Mouse (Mus musculus): ENCODE data around the gene Cgnl1. TPM values are rescaled to one million over a fixed set of nuclear protein-coding genes. Genes with fewer than 3 reads are reported as not detected.
"Not testable (repeated sequence)": the region's sequence is repeated elsewhere in the genome, so short reads cannot be mapped to it uniquely, and the experiment has no call there.

The Cgnl1 gene
- total RNA-seq, 4 experiments from 2014 or later = 9.1 to 12.3 (median 9.9) TPM

DNA sequence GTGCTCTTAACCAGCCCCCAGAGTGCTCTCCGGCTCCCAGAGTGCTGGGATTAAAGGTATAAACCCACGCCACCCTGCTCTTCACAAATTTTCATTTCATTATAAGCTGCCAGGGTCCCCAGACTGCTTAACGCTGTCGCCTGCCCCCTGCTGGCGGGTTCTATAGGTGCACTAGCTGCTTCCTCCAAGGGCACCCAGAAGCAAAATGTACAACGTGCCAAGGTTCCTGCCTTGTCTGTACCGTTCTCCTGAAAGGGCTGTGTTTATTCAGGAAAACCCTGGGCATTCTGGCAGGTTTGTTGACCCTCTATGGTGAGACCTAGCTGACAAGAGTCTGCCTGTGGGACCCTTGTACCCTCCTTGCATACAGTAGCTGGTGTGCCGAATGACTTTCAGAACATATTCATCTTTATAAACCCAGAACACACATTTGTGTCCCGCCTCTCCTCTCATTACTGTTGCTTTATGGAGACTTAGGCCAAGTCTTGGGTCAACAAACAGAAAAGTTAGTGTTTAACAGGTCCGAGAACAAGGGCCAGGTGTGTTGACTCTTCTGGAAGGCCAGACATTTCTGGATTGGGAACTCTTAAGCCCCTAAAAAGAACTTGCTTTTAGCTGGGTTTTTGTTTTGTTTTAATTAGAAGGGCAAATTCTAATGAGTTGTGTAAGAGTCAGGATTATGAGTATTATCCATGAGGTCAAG, 146.5 kb downstream of the Cgnl1 start:
- peak in 1 of 2 experiments; percentile 30 for DNase-seq (ENCODE audit: low spot score in 2 of 2)

DNA sequence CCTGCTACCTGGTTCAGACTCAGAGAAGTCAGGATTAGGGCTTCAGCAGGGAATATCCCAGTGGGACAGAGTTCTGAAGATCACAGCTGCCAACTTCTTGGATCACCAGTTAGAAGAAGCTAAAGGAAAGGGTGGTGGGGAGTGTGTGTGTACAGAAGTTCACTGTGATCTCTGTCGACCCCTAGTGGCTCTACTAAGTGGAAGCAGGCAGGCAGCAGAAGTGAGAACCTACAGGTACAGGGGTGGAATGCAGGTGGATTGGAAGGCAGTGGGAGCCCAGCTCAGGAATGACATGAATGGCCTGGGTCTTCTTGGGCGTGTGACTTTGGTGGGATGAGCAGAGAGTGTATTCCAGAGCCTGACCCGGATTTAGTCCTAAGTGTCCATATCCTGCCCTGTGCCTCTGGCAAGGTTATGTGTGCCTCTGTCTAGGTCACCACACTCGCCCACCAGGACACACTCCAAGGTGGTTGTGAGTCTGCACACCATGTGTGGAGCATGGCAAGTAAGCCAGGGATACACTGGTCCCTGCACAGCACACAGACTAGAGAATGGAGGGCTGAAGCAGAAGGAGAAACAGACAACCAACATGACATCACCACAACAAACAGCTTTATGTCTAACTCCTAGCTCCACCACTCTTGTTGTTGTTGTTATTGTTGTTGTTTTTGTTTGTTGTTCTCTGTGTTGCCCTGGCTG, 147.4 kb downstream of the Cgnl1 start:
- no peak for DNase-seq (ENCODE audit: low spot score in 2 of 2)

DNA sequence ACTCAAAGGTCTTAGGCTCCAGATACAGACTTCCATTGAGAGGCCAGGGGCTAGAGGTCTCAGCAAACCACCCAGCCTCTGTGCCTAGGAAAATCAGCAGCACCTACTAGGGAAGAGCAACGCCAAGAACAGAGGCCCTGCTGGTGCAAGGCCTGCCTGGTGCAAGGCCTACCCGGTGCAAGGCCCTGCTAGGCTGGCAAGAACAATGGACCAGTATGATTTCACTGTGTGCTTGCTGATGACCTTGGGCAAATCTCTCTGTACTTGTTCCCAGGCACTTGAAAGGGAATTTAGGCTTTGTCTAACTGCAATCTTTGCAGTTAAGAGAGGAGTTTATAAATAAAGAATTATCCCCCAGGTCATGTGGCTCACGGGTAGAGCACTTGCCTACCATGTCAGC, 148.8 kb downstream of the Cgnl1 start:
- DNase-seq (ENCODE audit: low spot score in 2 of 2) = no peak

DNA sequence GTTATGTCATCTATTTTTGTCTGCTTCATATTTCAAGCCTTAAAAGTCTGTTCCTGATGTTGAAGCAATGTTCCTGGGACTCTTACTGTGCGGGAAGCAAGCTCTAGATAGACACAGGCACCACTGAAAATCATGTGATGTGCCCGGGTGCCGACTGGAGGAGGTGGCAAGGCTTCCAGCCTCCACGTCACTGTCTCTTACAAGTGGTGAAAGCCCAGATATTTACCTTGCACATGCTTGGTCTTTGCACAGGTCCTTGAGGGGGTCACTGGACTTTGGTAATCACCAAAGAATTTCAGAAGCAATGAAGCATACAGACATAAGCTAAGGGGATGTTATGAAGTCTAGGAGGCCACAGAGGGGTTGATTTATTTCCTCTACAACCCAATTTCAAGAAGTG, 149.4 kb downstream of the Cgnl1 start:
- DNase-seq (ENCODE audit: low spot score in 2 of 2) = no peak

DNA sequence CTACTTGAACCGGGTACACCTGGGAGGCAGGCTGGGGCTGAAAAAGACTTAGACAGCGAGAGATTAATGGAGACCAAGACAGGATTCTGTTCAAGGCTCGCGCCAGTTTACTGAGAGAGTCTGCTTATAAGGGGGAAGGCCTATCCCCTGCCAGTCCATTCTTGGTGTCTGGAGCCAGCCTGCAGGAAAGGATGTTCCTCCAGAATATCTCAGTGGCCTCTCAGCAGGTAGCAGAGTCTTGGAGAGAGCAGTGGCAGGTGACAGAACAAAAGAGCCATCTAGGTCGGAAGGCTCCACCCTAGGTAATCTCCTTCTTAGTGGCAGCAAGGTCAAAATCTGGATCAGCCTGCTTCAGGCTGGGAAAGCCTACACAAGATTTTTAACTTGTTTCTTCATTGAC, 151.3 kb downstream of the Cgnl1 start:
- DNase-seq (ENCODE audit: low spot score in 2 of 2) = not testable (repeated sequence)

DNA sequence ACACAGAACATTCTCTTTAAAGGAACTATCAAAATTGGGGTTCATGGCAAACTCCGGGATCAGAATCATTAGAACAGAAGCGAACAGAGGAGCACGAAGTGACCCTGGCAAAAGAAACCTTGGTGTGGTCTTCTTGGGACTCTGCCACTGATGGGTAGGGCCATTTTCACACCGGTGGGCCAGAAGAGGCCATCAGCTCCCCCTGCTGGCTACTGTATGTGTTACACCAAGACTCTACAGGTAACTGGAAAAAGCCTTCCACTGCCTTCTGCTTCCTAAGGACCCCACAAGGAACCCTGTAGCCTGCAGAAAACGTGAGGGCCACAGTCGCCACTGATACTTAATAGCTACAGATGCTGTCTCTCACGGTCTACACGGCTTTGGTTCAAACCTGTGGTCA, 154.0 kb downstream of the Cgnl1 start:
- DNase-seq (ENCODE audit: low spot score in 2 of 2) = no peak

DNA sequence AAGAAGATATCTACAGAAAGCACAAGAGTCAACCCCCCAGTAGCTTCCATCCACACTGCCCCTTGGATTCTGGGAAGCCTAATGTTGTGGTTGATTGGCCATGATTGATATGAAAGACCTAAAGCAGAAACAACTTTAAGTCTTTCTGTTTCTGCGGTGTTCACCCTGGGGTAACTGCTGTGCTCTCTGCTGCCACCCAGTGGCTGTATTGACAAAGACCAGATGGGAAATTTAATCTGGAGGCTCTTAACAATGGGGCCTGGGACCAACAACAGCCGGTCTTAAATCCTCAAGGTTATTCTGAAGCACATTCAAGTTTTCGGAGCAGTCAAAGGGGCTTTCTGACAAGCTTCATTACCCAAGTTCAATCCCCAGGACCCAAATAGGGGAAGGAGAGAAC, 155.2 kb downstream of the Cgnl1 start:
- DNase-seq (ENCODE audit: low spot score in 2 of 2) = peak; percentile 16 to 51

DNA sequence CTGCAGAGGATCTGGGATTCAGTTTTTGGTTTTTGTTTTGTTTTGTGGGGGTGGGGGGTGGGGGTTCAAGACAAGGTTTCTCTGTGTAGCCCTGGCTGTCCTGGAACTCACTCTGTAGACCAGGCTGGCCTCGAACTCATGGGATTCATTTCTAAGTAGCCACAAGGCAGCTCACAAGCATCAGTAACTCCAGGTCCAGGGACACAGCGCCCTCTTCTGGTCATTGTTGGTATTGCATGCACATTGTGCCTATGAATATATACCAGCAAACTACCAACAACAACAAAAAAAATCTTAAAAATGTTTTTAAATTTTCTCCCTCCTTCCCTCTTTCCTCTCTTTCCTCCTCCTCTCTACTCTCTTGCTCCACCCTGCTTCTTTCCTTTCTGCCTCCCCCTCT, 156.8 kb downstream of the Cgnl1 start:
- DNase-seq (ENCODE audit: low spot score in 2 of 2) = no peak

DNA sequence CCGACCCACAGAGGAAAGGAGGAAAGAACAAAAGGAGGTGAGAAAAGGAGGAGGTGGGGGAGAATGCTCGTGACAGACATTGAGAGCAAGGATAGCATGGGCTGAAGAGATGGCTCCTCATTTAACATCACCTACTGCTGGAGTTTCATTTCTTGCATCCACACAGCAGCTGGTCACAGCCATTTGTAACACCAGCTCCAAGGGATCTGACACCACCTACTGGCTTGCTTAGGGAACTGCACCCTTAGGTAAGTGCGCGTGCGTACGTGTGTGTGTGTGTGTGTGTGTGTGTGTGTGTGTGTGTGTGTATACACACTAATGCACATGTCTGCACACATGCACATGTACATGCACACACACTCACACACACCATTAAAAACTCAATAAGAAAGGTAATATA, 158.4 kb downstream of the Cgnl1 start:
- DNase-seq (ENCODE audit: low spot score in 2 of 2) = no peak

DNA sequence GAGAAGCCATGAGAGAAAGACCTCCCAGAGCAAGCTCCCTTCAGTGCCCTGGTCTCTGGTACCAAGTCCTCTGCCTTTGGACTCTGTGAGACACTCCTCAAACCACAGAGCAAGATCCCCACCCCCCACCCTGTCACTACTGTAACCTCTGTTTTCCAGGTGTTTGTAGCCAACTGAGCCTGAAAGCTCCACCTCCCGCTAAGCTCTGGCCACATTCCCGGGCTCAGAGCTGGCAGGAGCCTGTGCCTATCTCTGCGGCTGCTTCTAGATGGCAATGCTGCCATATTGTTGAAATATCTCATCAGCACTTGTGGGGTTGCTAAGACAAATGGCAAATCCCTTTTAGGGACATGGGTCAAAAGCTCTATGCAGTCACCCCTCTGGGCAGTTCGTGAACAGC, 159.5 kb downstream of the Cgnl1 start:
- no peak for DNase-seq (ENCODE audit: low spot score in 2 of 2)

DNA sequence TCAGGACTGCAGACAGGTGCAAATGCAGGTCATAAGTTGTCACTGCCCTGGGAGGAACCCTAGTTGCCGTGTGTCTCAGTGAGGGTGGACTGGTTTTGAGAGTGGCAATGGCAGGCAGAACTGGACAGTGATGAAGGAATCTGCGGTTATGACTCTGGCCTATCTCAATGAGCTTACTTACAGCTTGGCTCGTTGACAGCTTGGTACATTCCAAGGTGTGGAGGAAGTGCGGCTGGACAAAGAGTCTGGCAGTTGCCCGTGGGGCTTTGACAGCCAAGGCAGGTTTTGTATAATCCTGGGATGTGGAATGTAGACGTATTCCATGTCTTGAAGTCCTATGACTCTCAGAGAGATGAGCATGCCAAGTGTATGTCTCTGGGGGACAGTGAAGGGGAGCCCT, 162.4 kb downstream of the Cgnl1 start:
- no peak for DNase-seq (ENCODE audit: low spot score in 2 of 2)

DNA sequence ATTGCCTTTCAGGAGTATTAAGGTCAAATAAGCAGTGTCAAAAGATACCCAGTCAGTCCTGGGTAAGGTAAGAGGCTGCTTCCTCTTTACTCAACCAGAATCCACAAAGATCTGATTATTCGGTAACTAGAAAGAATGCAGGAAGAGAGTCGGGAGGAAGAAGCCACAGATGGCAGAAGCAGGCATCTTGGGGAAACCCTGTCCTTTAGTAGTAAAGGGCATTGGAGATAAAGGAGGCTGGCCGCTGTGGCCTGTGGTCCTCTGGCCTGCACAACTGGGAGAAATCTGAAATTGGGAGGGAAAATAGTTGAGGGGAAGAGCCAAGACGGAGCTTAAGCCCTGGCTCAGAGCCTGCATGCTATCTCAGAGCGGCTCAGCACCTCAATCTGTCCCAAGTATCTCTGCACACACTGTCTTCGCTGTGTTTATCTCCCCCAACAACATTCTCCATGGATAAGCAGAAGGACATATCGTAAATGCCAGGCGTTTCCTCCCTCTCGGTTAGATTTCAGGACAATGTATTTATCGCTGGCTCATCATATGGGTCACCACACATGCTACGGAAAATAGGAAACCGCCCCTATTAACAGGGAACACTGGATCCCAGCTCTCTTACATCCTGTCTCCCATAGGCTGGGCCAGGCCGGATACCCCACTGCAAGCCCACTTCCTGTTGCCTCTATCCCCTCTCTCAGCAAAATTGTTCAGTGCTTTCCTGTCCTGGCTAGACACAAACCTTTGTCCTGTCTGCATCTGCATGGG, 164.9 kb downstream of the Cgnl1 start:
- DNase-seq (ENCODE audit: low spot score in 2 of 2) = no peak

DNA sequence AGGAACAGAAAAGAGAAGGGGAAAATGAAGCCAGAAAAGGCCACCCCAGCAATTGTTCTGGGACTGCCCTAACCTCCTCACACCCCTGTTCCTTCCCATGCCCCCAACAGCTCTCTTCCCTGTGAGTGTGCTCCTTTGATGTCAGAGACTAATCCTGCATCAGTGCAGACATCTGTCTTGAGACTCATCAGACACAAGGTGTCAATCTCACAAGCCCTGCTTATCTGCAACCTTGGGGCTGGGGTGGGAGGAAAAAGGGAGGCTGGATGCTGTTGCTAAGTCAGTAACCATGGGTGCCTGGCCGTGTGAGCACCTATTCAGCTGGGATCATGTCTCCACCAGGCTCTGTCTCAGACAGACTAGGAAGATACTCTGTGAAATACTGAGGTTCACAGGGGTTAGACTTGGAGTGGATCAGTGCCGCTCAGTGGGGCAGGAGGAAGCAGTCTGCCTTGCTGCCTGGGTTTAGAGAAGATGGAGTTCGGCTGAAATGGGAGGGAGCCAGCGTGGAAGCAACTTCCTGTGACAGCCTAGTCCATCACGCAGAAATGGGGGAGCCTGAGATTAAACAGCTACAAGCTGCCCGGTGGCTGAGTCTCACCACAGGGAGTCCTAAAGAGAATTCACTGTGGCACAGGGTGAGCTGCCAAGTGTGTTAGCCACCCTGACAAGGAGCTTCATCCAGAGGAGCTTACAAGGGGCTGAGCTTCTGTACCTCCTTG, 166.3 kb downstream of the Cgnl1 start:
- DNase-seq (ENCODE audit: low spot score in 2 of 2) = no peak

DNA sequence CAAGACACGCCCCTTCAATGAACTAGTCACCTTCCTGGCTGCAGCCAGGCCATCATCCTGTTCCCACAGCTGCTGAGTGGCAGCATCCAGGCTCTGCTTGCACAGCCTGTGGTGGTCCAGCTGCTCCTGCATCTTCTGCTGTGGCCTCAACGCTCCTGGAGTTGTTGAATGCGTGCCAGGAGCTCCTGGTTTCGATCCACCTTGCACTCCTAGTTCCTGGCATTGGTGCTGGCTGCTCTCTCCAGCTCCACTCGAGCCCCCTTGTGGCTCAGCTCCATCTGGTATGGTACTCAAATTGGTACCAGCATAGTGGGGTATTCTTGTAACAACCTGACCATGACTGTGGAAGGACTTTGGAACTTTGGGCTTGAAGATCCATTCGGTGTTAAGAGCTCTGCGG, 171.5 kb downstream of the Cgnl1 start:
- DNase-seq (ENCODE audit: low spot score in 2 of 2) = no peak

DNA sequence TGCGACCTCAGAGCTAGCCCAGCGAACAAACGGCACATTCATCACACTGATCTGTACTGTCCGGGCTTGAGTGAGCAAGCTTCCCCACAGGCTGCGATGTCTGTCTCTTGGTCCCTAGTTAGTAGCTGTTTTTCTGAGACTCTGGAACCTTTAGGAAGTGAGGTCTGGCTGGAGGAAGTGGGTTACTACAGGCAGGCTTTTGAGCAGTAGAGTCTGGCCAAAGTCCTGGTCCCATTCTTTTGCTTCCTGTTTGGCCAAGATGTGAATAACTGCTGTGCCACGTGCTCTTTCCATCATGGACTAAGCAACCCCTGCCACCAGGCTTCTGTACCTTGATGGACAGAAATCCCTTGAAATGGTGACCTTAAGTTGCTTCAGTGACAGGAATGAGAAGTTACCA, 174.5 kb downstream of the Cgnl1 start:
- DNase-seq (ENCODE audit: low spot score in 2 of 2) = no peak

DNA sequence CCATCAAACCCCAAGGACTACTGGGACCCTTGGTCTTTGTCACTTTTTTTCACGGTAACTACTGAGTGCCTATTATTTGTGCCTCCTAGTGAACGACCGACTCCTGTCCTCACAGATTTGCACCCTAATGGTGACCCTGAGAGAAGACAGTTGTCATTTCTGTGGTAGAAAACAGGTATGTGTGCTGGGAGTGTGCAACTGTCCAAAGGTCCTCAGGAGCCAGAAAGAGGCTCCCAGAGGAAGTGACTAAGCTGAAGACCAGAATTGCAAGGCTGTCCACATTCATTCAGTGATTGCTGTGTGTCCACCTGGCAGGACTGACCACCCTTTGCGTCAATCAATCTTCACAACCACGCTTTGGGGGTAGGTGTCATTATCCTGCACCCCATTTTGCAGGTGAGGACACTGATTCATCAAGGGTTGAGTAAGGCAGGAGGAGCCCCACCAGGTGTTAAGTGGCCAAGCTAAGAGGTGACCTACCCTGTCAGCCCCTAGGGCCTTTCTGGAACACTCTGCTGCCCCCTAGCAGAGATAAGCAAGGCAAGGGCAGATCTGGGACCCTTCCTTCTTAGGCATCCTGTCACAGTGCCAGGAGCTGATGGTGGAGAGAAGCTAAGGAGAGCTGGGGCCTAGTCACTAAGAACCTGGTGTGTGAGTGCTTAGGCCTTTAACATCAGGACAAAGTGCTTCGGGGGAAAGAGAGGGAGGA, 178.7 kb downstream of the Cgnl1 start:
- no peak for DNase-seq (ENCODE audit: low spot score in 2 of 2)

DNA sequence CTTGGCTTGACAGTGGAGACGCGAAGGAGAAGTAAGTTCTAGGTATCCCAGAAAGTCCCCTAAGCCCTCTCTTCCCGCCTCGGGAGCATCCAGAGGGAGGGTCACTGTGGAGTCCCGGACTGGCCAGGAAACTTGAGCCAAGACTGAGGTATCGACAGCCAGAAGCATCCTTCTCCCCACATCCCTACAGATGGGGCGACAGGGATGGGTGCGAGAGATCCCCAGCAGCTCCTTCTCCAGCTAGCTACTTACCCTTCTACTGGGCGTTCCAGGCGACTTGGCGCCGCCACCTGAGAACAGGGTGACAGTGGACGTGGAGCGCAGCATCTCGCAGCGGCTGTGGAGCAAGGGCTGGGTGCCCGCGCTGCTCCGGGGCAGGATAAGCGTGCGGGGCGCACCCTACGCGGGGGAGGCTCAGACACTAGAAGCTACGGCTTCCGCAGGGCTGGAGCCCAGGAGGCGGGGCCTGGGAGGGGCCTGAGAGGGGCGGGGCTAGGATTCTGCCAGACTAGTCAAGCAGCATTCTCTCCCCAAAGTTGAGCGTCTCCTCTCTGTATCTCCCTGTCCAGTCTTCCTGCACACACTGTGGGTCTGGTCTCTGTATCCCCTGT, 179.4 kb downstream of the Cgnl1 start, which contains the start of gene Myzap:
Gene Myzap (minus strand): TSS at position 423 of the 611 bp plus-strand sequence.
- peak; percentile 18 to 33 for DNase-seq (ENCODE audit: low spot score in 2 of 2)

DNA sequence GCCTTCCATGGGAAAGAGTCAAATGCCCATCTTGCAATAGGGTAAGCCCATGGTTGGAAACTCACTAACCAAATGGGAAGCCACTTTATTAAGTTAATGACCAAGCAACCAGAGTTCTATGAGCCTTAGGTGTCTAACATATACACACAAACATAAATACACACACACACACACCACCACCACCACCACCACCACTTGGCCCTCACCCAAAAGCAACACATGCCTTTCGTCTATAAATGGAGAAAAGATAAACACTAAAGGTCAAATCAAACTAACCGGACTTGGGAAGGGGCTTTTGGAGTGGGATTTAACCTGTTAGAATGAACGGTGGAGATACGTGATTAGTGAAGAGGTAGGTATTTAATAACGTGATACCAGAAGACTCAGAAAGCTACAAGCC, 180.3 kb downstream of the Cgnl1 start:
- no peak for DNase-seq (ENCODE audit: low spot score in 2 of 2)

DNA sequence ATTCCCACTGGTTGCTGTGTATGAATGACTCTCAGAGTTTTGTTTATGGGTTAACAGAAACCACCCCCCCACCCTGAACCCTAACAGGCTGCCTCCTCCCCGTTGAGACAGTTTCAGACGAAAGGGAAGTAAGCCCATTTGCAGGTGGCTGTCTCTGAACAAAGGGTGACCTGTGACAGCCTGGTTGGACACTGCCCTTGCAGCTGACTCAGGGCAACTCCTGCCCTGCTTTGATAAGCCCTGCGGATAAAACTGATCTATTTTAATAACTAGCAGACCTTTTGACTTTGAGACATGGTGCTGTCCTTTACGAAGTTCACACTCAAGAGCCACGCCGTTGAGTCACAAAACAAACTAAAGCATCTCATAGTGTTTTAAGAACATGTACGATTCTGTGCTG, 181.6 kb downstream of the Cgnl1 start:
- DNase-seq (ENCODE audit: low spot score in 2 of 2) = no peak

DNA sequence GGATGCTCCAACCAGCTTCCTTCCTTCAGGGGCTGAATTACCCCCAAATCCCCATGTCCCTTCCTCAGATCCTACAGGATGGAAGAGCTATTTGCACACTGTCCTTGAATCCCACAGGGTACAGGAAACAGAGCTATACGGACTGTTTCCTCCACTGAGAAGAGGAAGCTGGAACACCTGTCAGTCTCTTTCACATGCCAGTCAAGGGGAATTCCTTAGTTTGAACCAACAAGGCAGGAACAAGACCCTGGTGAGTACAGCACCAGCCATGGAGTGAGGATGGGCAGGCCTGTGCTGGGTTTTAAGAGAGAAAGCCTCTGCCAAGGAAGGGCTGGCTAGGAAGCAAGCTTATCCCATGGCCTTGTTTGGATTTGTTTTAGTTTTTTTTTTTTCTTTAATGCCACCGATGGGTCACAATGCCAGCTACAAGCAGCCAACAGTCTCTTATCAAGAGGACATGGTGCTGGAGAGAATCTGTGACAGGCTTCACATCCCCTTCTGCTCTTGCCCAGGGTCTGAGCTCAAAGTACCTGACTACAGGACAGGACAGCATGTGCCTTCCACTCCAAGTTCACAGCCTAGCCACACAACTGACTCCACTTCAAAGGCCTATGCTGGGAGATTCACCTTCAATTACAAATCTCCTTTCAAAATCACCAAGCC, 182.3 kb downstream of the Cgnl1 start:
- no peak for DNase-seq (ENCODE audit: low spot score in 2 of 2)

Measured in left cerebral cortex, adult 8-10 months (tissue).